Mouse (Mus musculus): ENCODE data around the gene Iqcc. TPM values are rescaled to one million over a fixed set of nuclear protein-coding genes. Genes with fewer than 3 reads are reported as not detected.

Gene Iqcc
- polyA plus RNA-seq, 1 experiment from 2014 or later, result 29.4 TPM

DNA sequence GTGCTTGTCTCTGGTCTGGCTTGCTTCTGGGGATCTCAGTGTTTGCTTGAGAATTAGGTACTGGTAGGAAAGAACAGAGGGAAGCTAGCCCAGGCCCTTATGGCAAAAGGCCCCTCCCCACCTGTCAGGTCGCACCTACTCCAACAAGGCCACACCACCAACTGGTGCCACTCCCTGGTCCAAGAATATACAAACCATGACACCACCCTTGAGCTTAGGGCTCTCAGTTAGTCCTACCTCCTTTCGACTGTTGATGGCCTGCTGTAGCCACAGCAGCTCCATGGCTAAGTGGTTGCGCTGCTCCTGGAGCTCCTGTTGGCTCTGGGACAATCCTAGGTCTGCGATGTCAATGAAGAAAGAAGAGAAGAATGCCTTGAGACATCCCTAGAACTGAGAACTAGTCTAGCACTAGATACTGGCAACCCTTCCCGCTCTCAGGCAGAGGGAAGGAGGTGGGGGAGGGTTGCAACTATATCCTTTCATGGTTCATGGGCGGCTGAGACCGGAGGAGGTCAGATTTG is 1.7 kb downstream of the Iqcc start:
- ATAC-seq (no peak), DNase-seq (ENCODE audit: low spot score) (no peak)
- peaks cover 17% of the 10 kb centered on the region; the same call in 1 of the 2 replicates for H3K36me3 ChIP-seq (ENCODE audit: control insufficient read depth, insufficient read depth, low read length)
- 97% methylated on average over 7 of the region's 7 CpGs for WGBS
- H3K9ac ChIP-seq (ENCODE audit: low read length), result no peak overlapping the region
- H3K27ac ChIP-seq (ENCODE audit: low read depth, low read length), result no peak overlapping the region
- H3K27me3 ChIP-seq (replicated peaks; ENCODE audit: control insufficient read depth, insufficient read depth, low read length), result no peaks in the 10 kb centered on the region
- no peak overlapping the region for H3K4me2 ChIP-seq (ENCODE audit: low read length)
- H3K9me3 ChIP-seq (replicated peaks; ENCODE audit: control insufficient read depth, low read length), result no peaks in the 10 kb centered on the region
- no peak overlapping the region for H3K4me3 ChIP-seq (ENCODE audit: low read depth, low read length)
- peaks cover 8% of the 10 kb centered on the region for H3K4me1 ChIP-seq (ENCODE audit: control insufficient read depth, insufficient read depth, low read length)

DNA sequence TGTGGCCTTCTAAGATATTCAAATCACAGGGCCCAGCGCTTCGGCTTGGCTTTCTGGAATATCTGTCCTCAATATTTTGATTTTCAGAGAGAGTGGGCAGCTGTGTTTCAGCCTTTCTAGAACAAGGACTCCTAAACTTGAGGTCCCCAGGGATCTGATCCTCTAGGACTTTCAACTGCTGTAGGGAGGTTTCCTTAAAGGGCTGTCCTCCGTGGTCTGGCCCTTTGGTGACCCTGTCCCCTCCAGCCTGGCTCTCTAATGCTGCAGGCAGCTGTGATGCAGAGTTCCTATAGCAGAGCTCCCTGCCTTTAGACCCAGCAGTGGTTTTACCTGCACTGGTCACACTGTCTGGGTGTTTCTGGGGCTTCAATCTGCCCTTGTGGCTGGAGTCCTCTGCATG is 2.3 kb downstream of the Iqcc start:
- ATAC-seq (no peak), DNase-seq (ENCODE audit: low spot score) (no peak)
- Histone ChIP-seq H3K36me3 (ENCODE audit: control insufficient read depth, insufficient read depth, low read length) (peaks cover 17% of the 10 kb centered on the region; the same call in 1 of the 2 replicates), H3K4me3 (ENCODE audit: low read depth, low read length) (no peak overlapping the region), H3K27me3 (replicated peaks; ENCODE audit: control insufficient read depth, insufficient read depth, low read length) (no peaks in the 10 kb centered on the region), H3K27ac (ENCODE audit: low read depth, low read length) (no peak overlapping the region), H3K4me2 (ENCODE audit: low read length) (no peak overlapping the region), H3K9ac (ENCODE audit: low read length) (no peak overlapping the region), H3K9me3 (replicated peaks; ENCODE audit: control insufficient read depth, low read length) (no peaks in the 10 kb centered on the region), H3K4me1 (ENCODE audit: control insufficient read depth, insufficient read depth, low read length) (peaks cover 4% of the 10 kb centered on the region; the same call in 1 of the 2 replicates)
- 95% methylated on average over 3 of the region's 3 CpGs for WGBS

DNA sequence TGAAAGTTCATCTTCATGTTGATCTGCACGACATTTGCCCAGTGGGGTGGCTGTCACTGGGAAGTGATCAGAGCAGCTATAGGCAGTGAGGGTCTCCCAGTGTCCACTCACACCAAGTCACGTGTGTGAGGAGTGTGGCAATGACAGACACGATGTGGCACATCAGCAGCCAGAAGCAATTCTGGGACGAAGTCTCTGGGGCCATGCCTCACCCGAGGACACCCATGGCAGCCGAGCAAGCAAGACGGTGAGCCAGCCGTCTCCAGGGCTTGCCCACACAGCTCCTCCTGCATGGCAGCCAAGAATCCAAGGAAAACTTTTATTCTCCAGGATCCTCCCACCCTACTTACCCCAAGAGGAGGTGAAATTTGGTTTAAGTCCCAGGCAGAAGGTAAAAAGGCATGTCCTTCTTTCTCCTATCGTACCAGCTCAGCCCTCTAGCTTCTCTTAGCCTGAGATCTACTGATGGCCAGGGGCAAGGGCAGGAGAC is 3.1 kb downstream of the Iqcc start:
- peaks cover 4% of the 10 kb centered on the region; the same call in 1 of the 2 replicates for H3K4me1 ChIP-seq (ENCODE audit: control insufficient read depth, insufficient read depth, low read length)
- ATAC-seq (no peak), DNase-seq (ENCODE audit: low spot score) (no peak)
- H3K9ac ChIP-seq (ENCODE audit: low read length), result no peak overlapping the region
- 89% methylated on average over 9 of the region's 9 CpGs for WGBS
- H3K27me3 ChIP-seq (replicated peaks; ENCODE audit: control insufficient read depth, insufficient read depth, low read length), result no peaks in the 10 kb centered on the region
- no peaks in the 10 kb centered on the region for H3K9me3 ChIP-seq (replicated peaks; ENCODE audit: control insufficient read depth, low read length)
- H3K36me3 ChIP-seq (ENCODE audit: control insufficient read depth, insufficient read depth, low read length), result peaks cover 14% of the 10 kb centered on the region; the same call in 1 of the 2 replicates
- no peak overlapping the region for H3K4me2 ChIP-seq (ENCODE audit: low read length)
- no peak overlapping the region for H3K4me3 ChIP-seq (ENCODE audit: low read depth, low read length)
- H3K27ac ChIP-seq (ENCODE audit: low read depth, low read length), result no peak overlapping the region

DNA sequence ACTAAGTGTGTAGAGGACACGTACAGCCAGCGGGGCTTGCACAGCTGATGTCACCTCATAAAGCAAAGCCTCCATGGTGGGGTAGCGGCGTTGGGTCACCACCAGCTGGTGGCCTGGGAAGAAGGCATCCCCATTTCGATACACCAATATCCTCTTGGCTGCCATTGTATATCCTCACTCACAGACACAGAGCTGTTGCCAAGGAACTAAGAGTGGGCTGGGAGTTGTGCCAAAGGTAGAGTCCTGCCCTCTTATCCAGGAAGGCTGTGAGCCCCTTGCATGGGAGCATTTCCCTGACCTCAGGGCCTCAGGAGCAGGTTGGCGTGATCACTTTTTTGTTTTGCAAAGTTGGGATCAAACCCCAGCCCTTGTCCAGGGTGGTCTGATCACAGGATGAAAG is 4.8 kb downstream of the Iqcc start, which contains the start of gene Dcdc2b:
Dcdc2b (minus strand) TSS at position 165 of the 400 bp plus-strand sequence.
- Histone ChIP-seq H3K4me3 (ENCODE audit: low read depth, low read length) (no peak within 1 kb of the TSS), H3K4me1 (ENCODE audit: control insufficient read depth, insufficient read depth, low read length) (peaks cover 4% of the 10 kb centered on the region; the same call in 1 of the 2 replicates), H3K9me3 (replicated peaks; ENCODE audit: control insufficient read depth, low read length) (no peaks in the 10 kb centered on the region), H3K4me2 (ENCODE audit: low read length) (no peak within 1 kb of the TSS), H3K9ac (ENCODE audit: low read length) (no peak within 1 kb of the TSS), H3K27ac (ENCODE audit: low read depth, low read length) (no peak within 1 kb of the TSS), H3K27me3 (replicated peaks; ENCODE audit: control insufficient read depth, insufficient read depth, low read length) (no peaks in the 10 kb centered on the region), H3K36me3 (ENCODE audit: control insufficient read depth, insufficient read depth, low read length) (peaks cover 17% of the 10 kb centered on the region)
- DNase-seq (ENCODE audit: low spot score) (peak; percentile 42), ATAC-seq (no peak)
- WGBS, result 72% methylated on average over 6 of the region's 6 CpGs

DNA sequence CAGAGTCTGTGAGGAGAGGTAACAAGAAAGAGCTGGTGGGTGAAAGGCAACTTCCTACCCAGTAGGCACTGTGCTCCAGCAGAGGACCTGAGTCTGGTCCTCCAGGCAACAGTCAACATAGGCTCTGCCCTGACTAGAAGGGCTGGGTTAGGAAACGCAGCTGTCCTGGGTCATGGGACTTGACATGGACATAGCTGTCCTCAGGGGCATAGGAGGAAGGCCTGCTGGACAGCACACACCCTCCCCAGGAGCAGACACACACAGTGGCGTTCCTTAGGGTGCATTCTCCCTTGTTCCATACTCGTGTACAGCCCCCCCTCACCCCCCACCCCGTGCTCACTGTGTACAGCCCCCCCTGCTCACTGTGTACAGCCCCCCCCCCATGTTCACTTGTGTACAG is 8.4 kb downstream of the Iqcc start:
- Histone ChIP-seq H3K27me3 (replicated peaks; ENCODE audit: control insufficient read depth, insufficient read depth, low read length) (no peaks in the 10 kb centered on the region), H3K4me1 (ENCODE audit: control insufficient read depth, insufficient read depth, low read length) (no peaks in the 10 kb centered on the region), H3K9me3 (replicated peaks; ENCODE audit: control insufficient read depth, low read length) (no peaks in the 10 kb centered on the region), H3K9ac (ENCODE audit: low read length) (no peak overlapping the region), H3K4me3 (ENCODE audit: low read depth, low read length) (no peak overlapping the region), H3K36me3 (ENCODE audit: control insufficient read depth, insufficient read depth, low read length) (peaks cover 32% of the 10 kb centered on the region), H3K4me2 (ENCODE audit: low read length) (no peak overlapping the region), H3K27ac (ENCODE audit: low read depth, low read length) (no peak overlapping the region)
- DNase-seq (ENCODE audit: low spot score) (no peak), ATAC-seq (no peak)
- WGBS, result 72% methylated on average over 4 of the region's 4 CpGs

DNA sequence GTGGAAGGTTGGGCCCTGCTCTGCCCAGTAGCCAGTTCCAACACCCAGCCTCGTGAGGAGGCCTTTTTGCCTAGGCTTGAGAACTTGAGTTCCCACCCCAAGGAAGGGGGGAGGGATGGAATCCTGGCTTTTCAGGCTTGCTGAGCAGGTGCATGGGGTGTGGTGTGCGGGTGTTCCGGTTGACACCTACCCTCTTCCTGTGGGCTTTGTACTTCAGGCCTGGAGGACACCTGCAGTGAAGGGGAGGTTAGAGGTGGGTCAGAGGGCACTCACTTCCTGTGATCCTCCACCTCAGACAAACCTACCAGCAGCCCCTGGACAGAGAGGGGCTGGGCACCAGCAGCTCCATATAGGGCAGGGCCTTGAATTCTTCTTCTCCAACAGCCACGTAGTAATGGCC is 8.9 kb downstream of the Iqcc start:
- 87% methylated on average over 4 of the region's 4 CpGs for WGBS
- H3K36me3 ChIP-seq (ENCODE audit: control insufficient read depth, insufficient read depth, low read length), result peaks cover 32% of the 10 kb centered on the region
- no peaks in the 10 kb centered on the region for H3K9me3 ChIP-seq (replicated peaks; ENCODE audit: control insufficient read depth, low read length)
- no peak overlapping the region for H3K4me2 ChIP-seq (ENCODE audit: low read length)
- H3K4me3 ChIP-seq (ENCODE audit: low read depth, low read length), result no peak overlapping the region
- no peak overlapping the region for H3K27ac ChIP-seq (ENCODE audit: low read depth, low read length)
- H3K4me1 ChIP-seq (ENCODE audit: control insufficient read depth, insufficient read depth, low read length), result no peaks in the 10 kb centered on the region
- DNase-seq (ENCODE audit: low spot score) (no peak), ATAC-seq (no peak)
- H3K9ac ChIP-seq (ENCODE audit: low read length), result no peak overlapping the region
- H3K27me3 ChIP-seq (replicated peaks; ENCODE audit: control insufficient read depth, insufficient read depth, low read length), result no peaks in the 10 kb centered on the region

- ATAC-seq (peak; percentile 30; the same call in 1 of the 2 replicates), DNase-seq (ENCODE audit: low spot score) (no peak)
- Histone ChIP-seq H3K27me3 (replicated peaks; ENCODE audit: control insufficient read depth, insufficient read depth, low read length) (no peaks in the 10 kb centered on the region), H3K36me3 (ENCODE audit: control insufficient read depth, insufficient read depth, low read length) (peaks cover 38% of the 10 kb centered on the region), H3K4me2 (ENCODE audit: low read length) (no peak overlapping the region), H3K9ac (ENCODE audit: low read length) (no peak overlapping the region), H3K27ac (ENCODE audit: low read depth, low read length) (no peak overlapping the region), H3K9me3 (replicated peaks; ENCODE audit: control insufficient read depth, low read length) (no peaks in the 10 kb centered on the region), H3K4me1 (ENCODE audit: control insufficient read depth, insufficient read depth, low read length) (no peaks in the 10 kb centered on the region), H3K4me3 (ENCODE audit: low read depth, low read length) (no peak overlapping the region)
- WGBS, result 90% methylated on average over 12 of the region's 12 CpGs
These were observed 9.7 kb downstream of the Iqcc start for GRCm38 (mm10) chr4:129609139-129609631.

DNA sequence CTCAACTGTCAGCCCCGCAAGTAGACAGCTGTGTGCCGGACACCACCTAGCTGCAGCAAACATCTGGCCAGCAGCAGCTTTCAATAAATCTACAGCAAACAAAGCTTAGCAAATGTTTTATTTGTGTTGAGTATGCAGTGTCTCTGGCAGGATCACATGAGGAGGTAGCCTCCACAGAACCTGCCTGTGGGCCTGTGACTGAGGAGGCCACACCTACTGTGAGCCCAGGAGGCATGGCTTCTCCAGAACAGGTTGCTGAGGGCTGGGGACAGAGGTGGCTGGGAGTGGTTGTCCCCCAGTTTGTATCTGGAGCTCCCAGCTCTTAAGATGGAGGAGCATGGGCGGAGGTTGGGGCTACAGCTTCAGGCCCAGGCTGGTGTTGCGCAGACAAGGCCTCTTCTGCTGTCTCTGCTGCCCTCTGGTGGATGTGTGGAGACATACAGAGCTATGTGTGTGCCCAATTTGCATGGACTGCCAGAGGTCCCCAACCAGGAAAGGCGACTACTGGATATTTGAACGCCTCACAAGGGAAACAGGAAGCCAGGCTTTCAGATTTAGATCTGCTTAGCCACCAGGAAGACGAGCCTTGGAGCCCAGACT is 10.4 kb downstream of the Iqcc start:
- ATAC-seq, result peak; percentile 92
- Histone ChIP-seq H3K9ac (ENCODE audit: low read length) (peak overlapping the region; percentile 29; the same call in 1 of the 2 replicates), H3K4me3 (ENCODE audit: low read depth, low read length) (no peak overlapping the region), H3K4me1 (ENCODE audit: control insufficient read depth, insufficient read depth, low read length) (no peaks in the 10 kb centered on the region), H3K27me3 (replicated peaks; ENCODE audit: control insufficient read depth, insufficient read depth, low read length) (no peaks in the 10 kb centered on the region), H3K4me2 (ENCODE audit: low read length) (no peak overlapping the region), H3K36me3 (ENCODE audit: control insufficient read depth, insufficient read depth, low read length) (peaks cover 45% of the 10 kb centered on the region), H3K27ac (ENCODE audit: low read depth, low read length) (0 out of 2 replicates have a peak overlapping the region, but pooled peaks have one; percentile 18), H3K9me3 (replicated peaks; ENCODE audit: control insufficient read depth, low read length) (no peaks in the 10 kb centered on the region)
- 42% methylated on average over 7 of the region's 7 CpGs for WGBS
- peak; percentile 93 for DNase-seq (ENCODE audit: low spot score)

Measured in forebrain, embryonic 14.5 days (tissue).